Mouse (Mus musculus) cerebellum, adult 11-12 months (tissue): ENCODE measurements around the gene Gm20388.

Source experiments
- DNase-seq: peaks from one replicate; pipeline ENCODE4 v3.0.0; 2022

Gm20388 gene

GRCm38 (mm10) chr8:122135494-122135893, 2224.9 kb downstream of the Gm20388 start:
- DNase-seq, result no peak

- DNase-seq, result peak; percentile 64
Measured at GRCm38 (mm10) chr8:122139784-122140183, 2229.1 kb downstream of the Gm20388 start.

GRCm38 (mm10) chr8:122140411-122140810, 2229.8 kb downstream of the Gm20388 start:
- DNase-seq, result no peak

- DNase-seq, result no peak
Measured at GRCm38 (mm10) chr8:122142428-122142827, 2231.8 kb downstream of the Gm20388 start.

GRCm38 (mm10) chr8:122143231-122143630, 2232.6 kb downstream of the Gm20388 start:
- DNase-seq, result no peak

- no peak for DNase-seq
Measured at GRCm38 (mm10) chr8:122144729-122145311, 2234.2 kb downstream of the Gm20388 start.

- DNase-seq, result no peak
Measured at GRCm38 (mm10) chr8:122149045-122149444, 2238.4 kb downstream of the Gm20388 start.

- peak; percentile 73 for DNase-seq
Measured at GRCm38 (mm10) chr8:122149606-122150005, 2239.0 kb downstream of the Gm20388 start.

GRCm38 (mm10) chr8:122151541-122151940, 2240.9 kb downstream of the Gm20388 start:
- peak; percentile 38 for DNase-seq

GRCm38 (mm10) chr8:122155082-122155643, 2244.5 kb downstream of the Gm20388 start:
- no peak for DNase-seq

- no peak for DNase-seq
Measured at GRCm38 (mm10) chr8:122155964-122156363, 2245.3 kb downstream of the Gm20388 start.

GRCm38 (mm10) chr8:122157689-122158088, 2247.0 kb downstream of the Gm20388 start:
- no peak for DNase-seq

GRCm38 (mm10) chr8:122160165-122160564, 2249.5 kb downstream of the Gm20388 start:
- DNase-seq, result no peak

GRCm38 (mm10) chr8:122162992-122163391, 2252.4 kb downstream of the Gm20388 start:
- DNase-seq, result peak; percentile 69

GRCm38 (mm10) chr8:122167204-122167860, 2256.7 kb downstream of the Gm20388 start:
- no peak for DNase-seq

GRCm38 (mm10) chr8:122169446-122169845, 2258.8 kb downstream of the Gm20388 start:
- DNase-seq, result no peak

GRCm38 (mm10) chr8:122171823-122172222, 2261.2 kb downstream of the Gm20388 start:
- no peak for DNase-seq

GRCm38 (mm10) chr8:122174133-122174930, 2263.7 kb downstream of the Gm20388 start:
- no peak for DNase-seq

GRCm38 (mm10) chr8:122178392-122178890, 2267.8 kb downstream of the Gm20388 start:
- no peak for DNase-seq

GRCm38 (mm10) chr8:122179354-122179753, 2268.7 kb downstream of the Gm20388 start:
- no peak for DNase-seq

GRCm38 (mm10) chr8:122180116-122180515, 2269.5 kb downstream of the Gm20388 start:
- no peak for DNase-seq

GRCm38 (mm10) chr8:122181414-122181813, 2270.8 kb downstream of the Gm20388 start:
- DNase-seq, result peak; percentile 47

GRCm38 (mm10) chr8:122181991-122182390, 2271.3 kb downstream of the Gm20388 start:
- no peak for DNase-seq
